ENCODE assay signal across 8 mouse cellular contexts in the genomic region with DNA sequence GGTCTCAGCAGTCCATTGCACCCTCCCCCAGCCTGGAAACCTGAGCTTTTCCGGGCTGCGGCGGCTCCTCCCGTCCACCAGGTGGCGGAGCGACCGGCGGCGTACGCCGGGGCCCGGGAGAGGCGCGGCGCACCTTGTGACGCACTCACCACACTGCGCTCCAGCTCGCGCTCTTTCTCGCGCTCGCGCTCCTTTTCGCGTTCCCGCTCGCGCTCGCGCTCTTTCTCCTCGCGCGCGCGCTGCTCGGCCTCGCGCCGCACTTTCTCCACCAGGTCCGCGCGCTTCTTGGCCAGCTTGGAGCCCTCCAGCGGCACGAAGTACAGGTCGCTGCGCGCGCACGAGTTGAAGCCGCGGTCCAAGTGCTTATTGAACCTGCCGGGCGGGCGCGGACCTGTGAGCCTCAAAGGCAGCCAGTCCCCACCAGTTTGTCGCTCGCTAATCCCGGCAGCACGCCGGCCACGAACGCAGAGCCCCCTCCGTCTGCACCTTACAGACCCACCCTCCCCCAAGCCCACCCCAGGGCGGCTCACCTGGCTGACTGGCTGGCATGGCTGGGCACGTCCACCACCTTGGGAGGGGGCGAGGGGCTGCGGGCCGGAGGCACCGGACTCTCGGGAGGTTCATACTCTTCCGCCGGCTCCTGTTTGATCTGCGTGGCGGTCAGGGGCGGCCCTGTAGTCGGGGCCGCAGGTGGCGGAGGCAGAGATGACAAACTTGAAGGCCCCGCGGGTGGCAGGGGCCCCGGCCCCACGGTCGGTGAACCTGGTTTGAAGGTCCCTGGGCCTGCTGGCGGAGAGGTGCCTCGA. TPM values are rescaled to one million over a fixed set of nuclear protein-coding genes. Genes with fewer than 3 reads are reported as not detected.
DNase-seq lines count a peak whose midpoint lies in the region; ATAC-seq and TF ChIP-seq lines count a peak whose summit lies in the region.

No protein-coding gene starts in this region.

- ATAC-seq in erythroblast, adult 5-6 weeks (replicated peaks; ENCODE audit: low FRiP score, poor library complexity, severe bottlenecking) = peak; percentile 72
- peak; percentile 82 for ATAC-seq in heart, embryonic 11.5 days (replicated peaks; ENCODE audit: insufficient number of reproducible peaks, low FRiP score, low TSS enrichment)
- peak; percentile 85 for ATAC-seq in kidney, embryonic 15.5 days (replicated peaks; ENCODE audit: low FRiP score)

- WGBS in heart, embryonic 11.5 days (ENCODE audit: insufficient replicate concordance) = 1% methylated on average over 85 of the region's 85 CpGs
- 2% methylated on average over 85 of the region's 85 CpGs for WGBS in kidney, embryonic 15.5 days

- H3ac ChIP-seq in C2C12 (ENCODE audit: control insufficient read depth, insufficient read length, low read depth) = peak overlapping the region; percentile 56

- peak; percentile 98 for DNase-seq in brain, embryonic 14.5 days (ENCODE audit: low read depth)
- DNase-seq in liver = peak; percentile 94
- peak; percentile 83 to 91 for DNase-seq in monocyte, adult 2 months (ENCODE audit: low read depth in 1 of 2, low spot score in 2 of 2)
- peak; percentile 86 to 94 for DNase-seq in spleen, postnatal 14 days (ENCODE audit: low spot score in 2 of 2)

- no peaks in the 10 kb centered on the region for H3K9me3 ChIP-seq in heart, embryonic 11.5 days (replicated peaks; ENCODE audit: control insufficient read depth, low read length)
- no peaks in the 10 kb centered on the region for H3K9me3 ChIP-seq in kidney, embryonic 15.5 days (replicated peaks)

- peak overlapping the region; percentile 87 for H3K27ac ChIP-seq in heart, embryonic 11.5 days (ENCODE audit: low read depth, low read length)
- H3K27ac ChIP-seq in kidney, embryonic 15.5 days = peak overlapping the region; percentile 95

- peak overlapping the region; percentile 99 for H3K4me2 ChIP-seq in heart, embryonic 11.5 days
- peak overlapping the region; percentile 94 for H3K4me2 ChIP-seq in kidney, embryonic 15.5 days

- H3K79me3 ChIP-seq in C2C12 (ENCODE audit: low read depth) = peaks cover 12% of the 10 kb centered on the region

- peak overlapping the region; percentile 96 for H3K9ac ChIP-seq in heart, embryonic 11.5 days (ENCODE audit: low read depth, low read length)
- H3K9ac ChIP-seq in kidney, embryonic 15.5 days = peak overlapping the region; percentile 71

- peaks cover 54% of the 10 kb centered on the region for H3K36me3 ChIP-seq in C2C12 (ENCODE audit: control insufficient read depth, insufficient read depth)
- peaks cover 11% of the 10 kb centered on the region for H3K36me3 ChIP-seq in heart, embryonic 11.5 days (ENCODE audit: control insufficient read depth, insufficient read depth, low read length)
- H3K36me3 ChIP-seq in kidney, embryonic 15.5 days = peaks cover 65% of the 10 kb centered on the region

- H3K4me3 ChIP-seq in C2C12 (ENCODE audit: insufficient read depth, poor library complexity, severe bottlenecking) = no peak overlapping the region
- peak overlapping the region; percentile 75 for H3K4me3 ChIP-seq in heart, embryonic 11.5 days (ENCODE audit: low read depth, low read length)
- peak overlapping the region; percentile 55 for H3K4me3 ChIP-seq in kidney, embryonic 15.5 days (replicated peaks)

- no peaks in the 10 kb centered on the region for H3K27me3 ChIP-seq in C2C12 (ENCODE audit: control insufficient read depth, insufficient read depth, insufficient read length)
- no peaks in the 10 kb centered on the region for H3K27me3 ChIP-seq in heart, embryonic 11.5 days (ENCODE audit: control insufficient read depth, insufficient read depth, low read length)
- no peaks in the 10 kb centered on the region for H3K27me3 ChIP-seq in kidney, embryonic 15.5 days

- H3K4me1 ChIP-seq in heart, embryonic 11.5 days (ENCODE audit: control insufficient read depth, insufficient read depth, low read length) = peaks cover 16% of the 10 kb centered on the region
- H3K4me1 ChIP-seq in kidney, embryonic 15.5 days = peaks cover 52% of the 10 kb centered on the region

- H3K79me2 ChIP-seq in C2C12 (ENCODE audit: control insufficient read depth, insufficient read depth) = peaks cover 18% of the 10 kb centered on the region

- no peak; the same call in 1 of the 2 replicates for TF ChIP-seq POLR2A in brain, embryonic 14.5 days (IDR thresholded peaks at IDR 0.05; ENCODE audit: borderline replicate concordance, extremely low read depth, insufficient read depth, insufficient read length, poor library complexity, severe bottlenecking)

- TF ChIP-seq CTCF in C2C12 (IDR thresholded peaks at IDR 0.05; ENCODE audit: control insufficient read depth, insufficient read depth, insufficient read length) = peak; percentile 90
- peak; percentile 82 for TF ChIP-seq CTCF in brain, embryonic 14.5 days (IDR thresholded peaks at IDR 0.05; ENCODE audit: borderline replicate concordance, extremely low read depth, insufficient read depth, insufficient read length)

TF ChIP-seq in C2C12, 6 proteins besides CTCF, POLR2A, EP300 and RAD21:
- TF ChIP-seq MYOD1 (IDR thresholded peaks at IDR 0.05; ENCODE audit: control insufficient read depth, insufficient read length, low read depth) (no peak), MAX (IDR thresholded peaks at IDR 0.05) (peak; percentile 57)

RNA-seq across cellular contexts. Expression of a gene that starts 4.5 kb away (rescaled TPM):
- polyA plus RNA-seq in C2C12 (2012; fragmentation: generic; extraction: Trizol) = 294 TPM
- polyA plus RNA-seq in brain, embryonic 14.5 days (2012; rRNA removed) = 429 and 583 TPM in 2 replicates
- total RNA-seq in erythroblast, adult 5-6 weeks (2015; ENCODE audit: low replicate concordance) = 33.6 and 64.9 TPM in 2 replicates
- 7.5 and 16.9 TPM in 2 replicates for total RNA-seq in erythroblast, adult 5-6 weeks (2017; ENCODE audit: low replicate concordance)
- 352 and 380 TPM in 2 replicates for polyA plus RNA-seq in heart, embryonic 11.5 days (2014; fragmentation: Nextera tagmentation; extraction: Ambion mirVana)
- polyA plus RNA-seq in kidney, embryonic 15.5 days (2015; fragmentation: Nextera tagmentation; extraction: Ambion mirVana) = 516 and 519 TPM in 2 replicates

RNA-seq across cellular contexts. Expression of a gene that starts 7.2 kb away (rescaled TPM):
- polyA plus RNA-seq in C2C12 (2012; fragmentation: generic; extraction: Trizol) = 8.2 TPM
- 2.6 and 2.9 TPM in 2 replicates for polyA plus RNA-seq in brain, embryonic 14.5 days (2012; rRNA removed)
- 57.8 and 60.2 TPM in 2 replicates for total RNA-seq in erythroblast, adult 5-6 weeks (2015; ENCODE audit: low replicate concordance)
- total RNA-seq in erythroblast, adult 5-6 weeks (2017; ENCODE audit: low replicate concordance) = 142 and 156 TPM in 2 replicates
- polyA plus RNA-seq in heart, embryonic 11.5 days (2014; fragmentation: Nextera tagmentation; extraction: Ambion mirVana) = 4.8 and 6.9 TPM in 2 replicates
- polyA plus RNA-seq in kidney, embryonic 15.5 days (2015; fragmentation: Nextera tagmentation; extraction: Ambion mirVana) = 12.5 and 13.3 TPM in 2 replicates

RNA-seq across cellular contexts. Expression of a gene that starts 10.1 kb away (rescaled TPM):
- polyA plus RNA-seq in C2C12 (2012; fragmentation: generic; extraction: Trizol) = not detected
- not detected in 2 replicates for polyA plus RNA-seq in brain, embryonic 14.5 days (2012; rRNA removed)
- not detected in 2 replicates for total RNA-seq in erythroblast, adult 5-6 weeks (2015; ENCODE audit: low replicate concordance)
- 0.56 TPM in 1 of 2 replicates, not detected in the other for total RNA-seq in erythroblast, adult 5-6 weeks (2017; ENCODE audit: low replicate concordance)
- not detected in 2 replicates for polyA plus RNA-seq in heart, embryonic 11.5 days (2014; fragmentation: Nextera tagmentation; extraction: Ambion mirVana)
- polyA plus RNA-seq in kidney, embryonic 15.5 days (2015; fragmentation: Nextera tagmentation; extraction: Ambion mirVana) = not detected in 2 replicates

RNA-seq across cellular contexts. Expression of a gene that starts 10.6 kb away (rescaled TPM):
- 47.0 TPM for polyA plus RNA-seq in C2C12 (2012; fragmentation: generic; extraction: Trizol)
- polyA plus RNA-seq in brain, embryonic 14.5 days (2012; rRNA removed) = 62.8 and 136 TPM in 2 replicates
- total RNA-seq in erythroblast, adult 5-6 weeks (2015; ENCODE audit: low replicate concordance) = 10.0 and 11.7 TPM in 2 replicates
- 0.94 and 2.0 TPM in 2 replicates for total RNA-seq in erythroblast, adult 5-6 weeks (2017; ENCODE audit: low replicate concordance)
- 7.4 and 9.5 TPM in 2 replicates for polyA plus RNA-seq in heart, embryonic 11.5 days (2014; fragmentation: Nextera tagmentation; extraction: Ambion mirVana)
- polyA plus RNA-seq in kidney, embryonic 15.5 days (2015; fragmentation: Nextera tagmentation; extraction: Ambion mirVana) = 17.0 and 17.7 TPM in 2 replicates

RNA-seq across cellular contexts. Expression of a gene that starts 23.8 kb away (rescaled TPM):
- polyA plus RNA-seq in C2C12 (2012; fragmentation: generic; extraction: Trizol) = 5.5 TPM
- polyA plus RNA-seq in brain, embryonic 14.5 days (2012; rRNA removed) = 48.6 and 69.6 TPM in 2 replicates
- total RNA-seq in erythroblast, adult 5-6 weeks (2015; ENCODE audit: low replicate concordance) = not detected in 2 replicates
- total RNA-seq in erythroblast, adult 5-6 weeks (2017; ENCODE audit: low replicate concordance) = not detected in 2 replicates
- polyA plus RNA-seq in heart, embryonic 11.5 days (2014; fragmentation: Nextera tagmentation; extraction: Ambion mirVana) = 5.3 TPM in 2 replicates
- polyA plus RNA-seq in kidney, embryonic 15.5 days (2015; fragmentation: Nextera tagmentation; extraction: Ambion mirVana) = 10.5 and 12.4 TPM in 2 replicates
